Mouse (Mus musculus): ENCODE measurements around the gene Klf12. TPM values are rescaled to one million over a fixed set of nuclear protein-coding genes. Genes with fewer than 3 reads are reported as not detected.

Klf12 gene
- total RNA-seq, 1 experiment from 2014 or later: 34.2 TPM

GRCm38 (mm10) chr14:100132479-100132878 is 152.0 kb downstream of the Klf12 start:
- no peak for DNase-seq

GRCm38 (mm10) chr14:100126126-100126525 is 158.4 kb downstream of the Klf12 start:
- DNase-seq: no peak

GRCm38 (mm10) chr14:100121075-100121474 is 163.4 kb downstream of the Klf12 start:
- no peak for DNase-seq

GRCm38 (mm10) chr14:100119866-100120265 is 164.6 kb downstream of the Klf12 start:
- no peak for DNase-seq

GRCm38 (mm10) chr14:100113419-100113818 is 171.1 kb downstream of the Klf12 start:
- DNase-seq: no peak

GRCm38 (mm10) chr14:100111735-100112134 is 172.7 kb downstream of the Klf12 start:
- DNase-seq: no peak

GRCm38 (mm10) chr14:100109563-100109962 is 174.9 kb downstream of the Klf12 start:
- no peak for DNase-seq

GRCm38 (mm10) chr14:100105570-100105969 is 178.9 kb downstream of the Klf12 start:
- DNase-seq: no peak

GRCm38 (mm10) chr14:100104818-100105217 is 179.7 kb downstream of the Klf12 start:
- no peak for DNase-seq

GRCm38 (mm10) chr14:100103818-100104217 is 180.7 kb downstream of the Klf12 start:
- DNase-seq: no peak

- no peak for DNase-seq
Observed at GRCm38 (mm10) chr14:100097208-100098189, 187.0 kb downstream of the Klf12 start.

GRCm38 (mm10) chr14:100095730-100096129 is 188.7 kb downstream of the Klf12 start:
- no peak for DNase-seq

- peak; percentile 12 for DNase-seq
Observed at GRCm38 (mm10) chr14:100090517-100090916, 194.0 kb downstream of the Klf12 start.

GRCm38 (mm10) chr14:100079620-100080019 is 204.9 kb downstream of the Klf12 start:
- DNase-seq: no peak

- no peak for DNase-seq
Observed at GRCm38 (mm10) chr14:100072431-100073195, 211.9 kb downstream of the Klf12 start.

- no peak for DNase-seq
Observed at GRCm38 (mm10) chr14:100069543-100070090, 214.9 kb downstream of the Klf12 start.

- DNase-seq: no peak
Observed at GRCm38 (mm10) chr14:100068715-100069114, 215.8 kb downstream of the Klf12 start.

- DNase-seq: no peak
Observed at GRCm38 (mm10) chr14:100062516-100062915, 222.0 kb downstream of the Klf12 start.

GRCm38 (mm10) chr14:100054150-100054549 is 230.3 kb downstream of the Klf12 start:
- DNase-seq: no peak

GRCm38 (mm10) chr14:100053456-100053855 is 231.0 kb downstream of the Klf12 start:
- no peak for DNase-seq

GRCm38 (mm10) chr14:100052876-100053275 is 231.6 kb downstream of the Klf12 start:
- DNase-seq: no peak

- no peak for DNase-seq
Observed at GRCm38 (mm10) chr14:100045431-100045830, 239.0 kb downstream of the Klf12 start.

- DNase-seq: no peak
Observed at GRCm38 (mm10) chr14:100041823-100042222, 242.7 kb downstream of the Klf12 start.

Measured in adrenal gland, postnatal 25 days (tissue).